Mouse (Mus musculus) monocyte, adult 5-6 weeks (primary cell): ENCODE data around the gene Acnat1. TPM values are rescaled to one million over a fixed set of nuclear protein-coding genes. Genes with fewer than 3 reads are reported as not detected.
"Not testable (repeated sequence)": the region's sequence is repeated elsewhere in the genome, so short reads cannot be mapped to it uniquely, and the experiment has no call there.

Source experiments
- ATAC-seq: fragments of 153-309, 156-312 bp; replicated peaks from 2 replicates; pipeline ENCODE4 v1.8.0; 2017; ENCODE audit warnings: mild to moderate bottlenecking; ENCODE audit not compliant: low TSS enrichment, insufficient number of reproducible peaks, severe bottlenecking, poor library complexity, low FRiP score
- total RNA-seq: library from RNA; stranded (forward); fragments of 200-1000, 200-491, 200-594 nt; gene quantifications from 3 replicates; pipeline ENCODE4 v1.2.3, GENCODE M21; 2017

The Acnat1 gene
- not detected in 3 replicates for total RNA-seq

GRCm38 (mm10) chr4:49473435-49474100 is at the start of gene Acnat1:
TSS of gene Acnat1 (minus strand) at chr4:49473912.
- no peak for ATAC-seq

GRCm38 (mm10) chr4:49522576-49522975 is 48.9 kb upstream of the Acnat1 start:
- no peak for ATAC-seq

DNA sequence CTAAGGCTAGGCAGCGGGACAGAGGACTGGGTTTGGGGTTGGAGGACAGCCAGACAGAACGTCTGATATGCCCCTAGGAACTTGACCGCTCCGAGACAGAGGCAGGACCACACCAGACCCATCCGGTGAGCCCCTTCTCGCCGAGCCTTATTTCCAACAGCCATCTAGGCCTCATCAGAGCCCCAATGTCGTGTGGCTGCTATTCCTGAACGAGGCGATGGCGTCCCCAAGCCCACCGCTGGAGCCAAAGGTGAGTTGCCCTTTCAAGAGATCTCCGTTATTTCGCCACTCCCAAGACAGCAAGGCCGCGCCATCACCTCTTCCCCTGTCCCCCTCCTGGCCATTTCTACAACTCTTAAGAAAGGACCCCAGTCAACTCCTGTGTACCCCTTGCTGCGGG is 47.6 kb upstream of the Acnat1 start:
- ATAC-seq: no peak; the same call in 1 of the 2 replicates

- peak; percentile 99 for ATAC-seq
Measured at GRCm38 (mm10) chr4:49520572-49521340, 47.0 kb upstream of the Acnat1 start, which contains the start of the genes Mrpl50 and Zfp189. TSS of gene Mrpl50 (minus strand) at chr4:49521093. TSS of gene Zfp189 (plus strand) at chr4:49521176.

GRCm38 (mm10) chr4:49519476-49519875 is 45.8 kb upstream of the Acnat1 start:
- no peak for ATAC-seq

- ATAC-seq: no peak
Measured at GRCm38 (mm10) chr4:49514441-49514840, 40.7 kb upstream of the Acnat1 start.

DNA sequence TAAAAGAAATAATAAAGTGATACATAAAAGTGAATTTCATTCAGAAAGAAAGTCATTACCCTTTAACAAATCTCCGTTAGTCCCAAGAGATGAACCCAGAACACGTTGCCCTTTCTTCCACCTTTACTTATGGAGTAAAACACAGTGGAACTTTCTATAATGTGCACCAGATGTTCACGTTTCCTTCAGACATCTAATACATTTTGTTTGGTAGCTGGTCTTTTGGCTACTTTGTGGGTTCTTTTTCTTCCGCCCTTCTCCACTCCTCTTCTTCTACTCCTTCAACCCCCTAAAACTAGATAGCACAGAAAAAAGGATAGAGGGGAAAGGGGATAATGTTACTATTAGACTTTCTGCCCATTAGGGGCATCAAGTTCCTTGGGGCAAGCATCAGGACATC is 38.9 kb upstream of the Acnat1 start:
- no peak for ATAC-seq

DNA sequence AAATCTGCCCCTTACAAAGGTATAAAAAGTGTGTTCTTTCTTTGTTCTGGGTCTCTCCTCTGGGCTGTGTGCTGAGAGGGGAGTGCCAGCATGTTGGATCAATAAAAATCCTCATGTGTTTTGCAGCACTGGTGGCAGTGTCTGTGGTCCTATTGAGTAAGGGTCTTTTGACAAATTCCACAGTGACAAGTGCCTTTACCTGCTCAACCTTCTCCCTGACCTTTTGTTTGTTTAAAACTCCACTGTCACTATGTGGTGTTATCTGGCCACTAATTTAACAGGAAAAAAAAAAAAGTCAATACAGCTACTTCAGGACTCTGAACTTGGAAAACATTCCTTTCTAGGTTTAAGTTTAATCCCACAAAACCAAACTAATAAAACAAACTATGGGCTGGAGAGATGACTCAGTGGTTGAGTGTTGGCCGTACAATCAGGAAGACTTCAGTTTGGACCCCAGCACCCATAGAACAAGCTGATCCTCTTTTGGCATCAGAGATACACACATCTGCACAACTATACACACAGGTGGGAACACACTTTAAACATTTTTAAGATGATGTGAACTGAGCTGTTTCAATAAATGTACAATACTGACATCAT is 36.6 kb upstream of the Acnat1 start:
- ATAC-seq: not testable (repeated sequence)

GRCm38 (mm10) chr4:49509183-49509582 is 35.5 kb upstream of the Acnat1 start:
- ATAC-seq: no peak

- no peak for ATAC-seq
Measured at GRCm38 (mm10) chr4:49506386-49506785, 32.7 kb upstream of the Acnat1 start, which contains the start of gene Baat. TSS of gene Baat (minus strand) at chr4:49506557.

DNA sequence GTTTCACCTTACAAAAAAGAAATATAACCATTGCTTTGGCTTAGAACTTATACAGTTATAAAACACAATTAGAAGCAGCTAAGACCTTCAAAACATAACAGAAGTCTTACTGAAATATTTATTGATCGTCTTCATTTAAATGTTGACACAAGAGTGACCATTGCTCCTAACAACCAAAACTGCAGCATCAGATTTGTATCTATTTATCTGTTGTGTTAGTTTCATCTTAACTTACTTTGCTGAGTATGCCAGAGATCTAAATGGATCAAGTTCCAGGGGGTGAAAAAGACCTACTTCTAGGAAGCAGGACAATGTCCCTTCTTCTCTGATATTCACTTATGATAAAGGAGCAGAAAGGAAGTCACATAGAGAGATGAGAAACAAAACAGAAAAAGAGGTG is 29.9 kb upstream of the Acnat1 start:
- no peak for ATAC-seq

GRCm38 (mm10) chr4:49485934-49486650 is 12.4 kb upstream of the Acnat1 start:
- not testable (repeated sequence) for ATAC-seq

DNA sequence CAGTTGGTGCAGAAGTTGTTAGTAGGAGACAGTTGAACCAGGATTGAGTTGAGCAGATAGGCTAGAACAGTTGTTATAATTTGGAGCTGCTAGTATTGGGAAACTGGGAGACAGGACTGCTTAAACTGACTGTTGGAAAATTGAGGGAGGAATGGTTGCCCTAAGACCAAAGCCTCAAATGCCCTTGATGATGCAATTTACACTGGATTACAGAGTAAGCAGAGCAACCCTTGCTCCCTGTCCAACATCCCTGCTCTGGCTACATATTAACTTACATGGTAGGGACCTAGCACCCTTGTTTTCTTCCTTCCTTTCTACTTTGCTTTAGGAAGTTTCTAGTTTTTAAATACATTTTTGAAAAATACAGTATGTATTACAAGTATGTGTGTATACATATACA is 11.7 kb upstream of the Acnat1 start:
- ATAC-seq: no peak

DNA sequence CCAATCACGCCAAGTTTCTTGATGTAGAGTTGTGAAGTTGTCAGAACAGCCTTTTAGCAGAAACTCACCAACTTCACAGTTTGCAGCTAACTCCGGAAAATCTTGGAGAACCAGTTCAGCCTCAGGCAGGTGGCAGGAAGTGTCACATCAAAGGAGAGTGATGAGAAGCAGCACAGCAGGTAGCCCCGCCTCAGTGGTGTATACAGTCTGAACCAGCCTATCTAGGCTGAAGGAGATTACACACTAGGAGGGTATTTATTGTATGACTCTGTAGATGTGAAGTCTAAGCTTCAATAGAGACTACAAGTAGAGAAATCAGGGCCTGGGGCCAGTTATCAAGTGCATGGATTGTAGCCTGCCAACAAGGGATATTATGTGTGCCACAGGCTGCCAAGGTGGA is 7.2 kb upstream of the Acnat1 start:
- no peak for ATAC-seq

DNA sequence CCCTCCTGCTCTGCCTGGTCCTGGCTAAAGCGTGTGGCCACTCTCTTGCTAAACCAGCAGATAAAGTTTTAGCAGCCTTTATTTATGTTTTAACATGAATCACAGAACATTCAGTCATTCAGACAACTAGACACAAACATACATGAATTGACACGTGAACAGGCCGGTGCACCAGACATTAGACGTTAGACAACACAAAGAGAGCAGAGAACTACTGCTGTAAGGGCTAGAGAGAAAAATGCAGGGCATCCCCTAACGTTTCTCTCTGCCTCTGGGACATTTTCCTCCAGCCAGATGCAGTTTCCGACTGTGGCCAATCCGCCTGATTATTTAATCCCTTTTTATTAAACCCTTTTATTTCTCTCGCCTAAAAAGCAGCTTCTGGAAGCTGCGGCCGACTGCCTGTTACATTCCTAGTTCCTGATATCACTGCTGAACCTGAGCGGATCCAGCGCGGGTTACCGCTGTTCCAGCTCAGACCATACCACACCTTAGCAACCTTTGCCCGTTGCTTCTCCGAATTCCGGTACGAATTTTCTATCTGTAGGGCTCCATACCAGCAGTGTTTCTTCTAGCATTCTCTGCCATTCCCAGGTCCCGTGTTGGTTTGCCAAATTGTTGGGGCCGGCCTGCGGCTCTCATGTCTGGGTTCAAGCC is 6.5 kb upstream of the Acnat1 start:
- no peak for ATAC-seq

- not testable (repeated sequence) for ATAC-seq
Measured at GRCm38 (mm10) chr4:49479035-49479434, 5.3 kb upstream of the Acnat1 start.

- ATAC-seq: no peak
Measured at GRCm38 (mm10) chr4:49478118-49478877, 4.6 kb upstream of the Acnat1 start.

- ATAC-seq: no peak
Measured at GRCm38 (mm10) chr4:49474583-49474982, 871 bp upstream of the Acnat1 start.
